Mouse (Mus musculus) embryonic fibroblast, embryonic 13.5 days (primary cell): ENCODE measurements around the gene Cnot3.

Source experiments
- CTCF ChIP-seq: IDR thresholded peaks from 2 replicates; pipeline ENCODE4 v1.5.1; 2011; ENCODE audit warnings: mild to moderate bottlenecking, control low read depth, low read length, moderate library complexity, borderline replicate concordance; ENCODE audit not compliant: insufficient read depth
- POLR2A ChIP-seq: IDR thresholded peaks from 2 replicates; pipeline ENCODE4 v1.6.1; 2011; ENCODE audit warnings: low read depth, mild to moderate bottlenecking, control low read depth, low read length, moderate library complexity

GRCm38 (mm10) chr7:3693809-3694075, 48.7 kb downstream of the Cnot3 start:
- no peak for TF ChIP-seq CTCF
- TF ChIP-seq POLR2A: peak; percentile 97; the same call in 1 of the 2 replicates
